Mouse (Mus musculus) MN1 (cell line): ENCODE data around the gene Tmem268.

Experiments
- DNase-seq: peaks from one replicate; pipeline ENCODE4 v3.0.0-alpha.2; 2016; ENCODE audit warnings: low spot score

Tmem268 gene

GRCm38 (mm10) chr4:63558407-63559081 lies at the start of gene Tmem268:
Tmem268 (plus strand) TSS chr4:63558781.
- DNase-seq = peak; percentile 70

- DNase-seq = no peak
Measured at GRCm38 (mm10) chr4:63512921-63513320, 45.7 kb upstream of the Tmem268 start.

- no peak for DNase-seq
Measured at GRCm38 (mm10) chr4:63514454-63514984, 44.1 kb upstream of the Tmem268 start.

- no peak for DNase-seq
Measured at GRCm38 (mm10) chr4:63515021-63515420, 43.6 kb upstream of the Tmem268 start.

GRCm38 (mm10) chr4:63521813-63522419 lies 36.7 kb upstream of the Tmem268 start:
- DNase-seq = no peak

- no peak for DNase-seq
Measured at GRCm38 (mm10) chr4:63525514-63525913, 33.1 kb upstream of the Tmem268 start.

- DNase-seq = no peak
Measured at GRCm38 (mm10) chr4:63528946-63529345, 29.6 kb upstream of the Tmem268 start.

- DNase-seq = no peak
Measured at GRCm38 (mm10) chr4:63530409-63530808, 28.2 kb upstream of the Tmem268 start.

GRCm38 (mm10) chr4:63537602-63538001 lies 21.0 kb upstream of the Tmem268 start:
- no peak for DNase-seq

GRCm38 (mm10) chr4:63542209-63542608 lies 16.4 kb upstream of the Tmem268 start:
- DNase-seq = peak; percentile 63

GRCm38 (mm10) chr4:63543746-63544493 lies 14.7 kb upstream of the Tmem268 start:
- no peak for DNase-seq

GRCm38 (mm10) chr4:63544494-63545230 lies 13.9 kb upstream of the Tmem268 start, which contains the start of gene Atp6v1g1:
Atp6v1g1 (plus strand) TSS chr4:63544772.
- peak; percentile 94 for DNase-seq

- DNase-seq = no peak
Measured at GRCm38 (mm10) chr4:63545231-63545958, 13.2 kb upstream of the Tmem268 start.

- no peak for DNase-seq
Measured at GRCm38 (mm10) chr4:63546441-63547055, 12.0 kb upstream of the Tmem268 start.

GRCm38 (mm10) chr4:63547799-63548198 lies 10.8 kb upstream of the Tmem268 start:
- peak; percentile 55 for DNase-seq

- no peak for DNase-seq
Measured at GRCm38 (mm10) chr4:63548491-63548890, 10.1 kb upstream of the Tmem268 start.

GRCm38 (mm10) chr4:63550908-63551307 lies 7.7 kb upstream of the Tmem268 start:
- no peak for DNase-seq

GRCm38 (mm10) chr4:63552865-63553264 lies 5.7 kb upstream of the Tmem268 start:
- DNase-seq = no peak

- no peak for DNase-seq
Measured at GRCm38 (mm10) chr4:63553789-63554576, 4.6 kb upstream of the Tmem268 start.

- DNase-seq = no peak
Measured at GRCm38 (mm10) chr4:63554616-63555015, 4.0 kb upstream of the Tmem268 start.
